Mouse (Mus musculus) bone marrow macrophage, adult 2 months (primary cell): ENCODE results near the gene Crygs.

Experiments
- CTCF ChIP-seq: IDR thresholded peaks from 2 replicates; pipeline ENCODE4 v1.5.1; 2012; ENCODE audit warnings: low read depth, mild to moderate bottlenecking, low read length, moderate library complexity
- POLR2A ChIP-seq: IDR thresholded peaks from 2 replicates; pipeline ENCODE4 v1.6.1; 2012; ENCODE audit warnings: mild to moderate bottlenecking, low read depth, low read length, borderline replicate concordance

- TF ChIP-seq CTCF (no peak), POLR2A (no peak)
Observed at GRCm38 (mm10) chr16:22847686-22848085, 36.3 kb upstream of the Crygs start.
